Mouse (Mus musculus): ENCODE results near the gene Slc3a1.

DNA sequence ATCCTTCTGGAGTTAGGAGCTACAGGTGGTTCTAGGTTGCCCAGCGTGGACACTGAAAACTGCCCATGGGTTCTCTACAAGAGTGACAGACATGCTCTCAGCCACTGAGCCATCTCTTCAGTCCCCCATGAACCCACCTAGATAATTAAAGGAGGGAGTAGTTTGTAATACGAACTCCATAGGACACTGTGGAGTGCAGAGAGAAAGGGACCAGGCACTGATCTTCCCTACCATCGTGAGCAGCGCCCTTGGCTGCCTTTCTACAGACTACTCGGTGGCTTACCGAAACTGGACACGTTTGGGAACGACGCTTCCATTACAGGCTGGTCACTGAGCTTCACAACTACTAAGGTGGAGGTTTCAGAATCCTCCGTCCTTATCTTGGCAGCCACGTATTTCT is 52.6 kb downstream of the Slc3a1 start:
- TF ChIP-seq CTCF (IDR thresholded peaks at IDR 0.05; ENCODE audit: extremely low read depth, insufficient read depth, insufficient read length, insufficient replicate concordance): no peak
- no peak for TF ChIP-seq POLR2A (IDR thresholded peaks at IDR 0.05; ENCODE audit: low read depth, low read length)

Measured in spleen, adult 2 months (tissue).